Mouse (Mus musculus): ENCODE results near the gene Atp9a. TPM values are rescaled to one million over a fixed set of nuclear protein-coding genes. Genes with fewer than 3 reads are reported as not detected.

Gene Atp9a
- polyA plus RNA-seq, 1 experiment from 2014 or later, result 60.4 TPM

DNA sequence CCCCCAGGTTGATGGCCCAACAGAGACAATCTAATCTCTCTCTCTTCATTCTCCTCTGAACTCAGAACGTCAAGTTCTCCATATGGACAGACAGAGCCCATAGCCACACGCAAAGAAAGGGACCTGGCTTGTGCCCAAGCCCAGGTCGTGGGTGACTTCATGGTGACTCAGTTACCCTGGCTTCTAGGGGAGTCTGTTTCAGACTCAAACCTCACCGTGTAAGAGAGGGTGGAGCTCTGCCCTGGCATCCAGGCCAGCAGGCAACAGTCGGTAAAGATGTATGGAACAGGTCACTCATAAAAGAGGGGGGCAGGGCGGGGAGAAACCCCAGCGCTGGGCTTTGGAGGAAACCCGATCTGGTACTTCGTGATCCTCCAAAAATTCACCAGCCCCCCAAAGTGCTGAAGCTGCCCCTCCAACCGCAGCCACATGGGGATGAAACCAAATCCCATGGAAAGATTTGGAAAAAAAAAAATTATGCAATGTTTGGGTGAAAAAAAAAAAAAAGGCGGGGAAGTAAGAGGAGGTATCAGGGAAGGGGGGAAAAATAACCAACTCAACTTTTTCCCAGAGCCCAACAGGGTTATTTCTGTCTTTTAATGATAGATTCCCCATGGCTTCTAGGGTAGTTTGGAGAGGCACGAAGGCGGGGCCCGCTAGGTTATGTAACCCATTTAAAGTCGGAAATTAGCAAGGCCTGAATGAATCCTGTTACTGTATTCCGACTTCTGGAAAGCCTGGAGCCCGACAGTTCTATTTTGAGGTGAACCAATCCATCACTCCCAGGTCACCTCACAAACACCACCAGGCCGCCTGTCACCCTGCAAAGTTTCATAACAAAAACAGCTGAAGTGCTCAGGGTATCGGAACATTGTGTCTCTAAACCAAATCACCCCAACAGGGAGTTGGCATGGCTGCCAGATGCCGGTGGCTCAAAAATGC, 114.1 kb downstream of the Atp9a start:
- Histone ChIP-seq H3K9me3 (no peaks in the 10 kb centered on the region), H3K27ac (replicated peaks) (no peak overlapping the region), H3K4me3 (no peak overlapping the region), H3K4me2 (replicated peaks) (no peak overlapping the region), H3K4me1 (peaks cover 19% of the 10 kb centered on the region), H3K27me3 (no peaks in the 10 kb centered on the region), H3K36me3 (peaks cover 7% of the 10 kb centered on the region; the same call in 1 of the 2 replicates), H3K9ac (replicated peaks) (no peak overlapping the region)
- whole genome bisulfite sequencing, result 62% methylated on average over 20 of the region's 20 CpGs
- ATAC-seq (replicated peaks), result no peak

DNA sequence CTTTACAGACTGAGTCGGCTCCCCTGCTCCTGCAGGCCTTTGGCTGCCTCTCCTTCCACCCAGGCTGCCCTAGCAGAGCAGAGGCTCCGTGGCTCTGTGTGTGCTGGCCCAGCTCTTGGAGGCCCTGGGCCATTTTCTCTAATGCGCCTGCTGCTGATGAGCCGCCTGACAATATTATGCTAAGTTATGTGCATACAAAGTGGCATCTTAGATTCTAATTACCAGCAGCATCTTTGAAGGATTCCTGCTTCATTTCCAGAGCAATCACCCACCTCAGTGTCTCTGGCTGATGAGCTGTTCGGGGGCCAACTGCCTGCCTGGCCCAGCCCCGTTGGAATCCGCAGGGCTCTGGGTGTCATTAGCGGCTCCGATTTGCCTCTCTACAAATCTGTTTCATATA, 115.8 kb downstream of the Atp9a start:
- ATAC-seq (replicated peaks), result peak; percentile 85
- Histone ChIP-seq H3K9me3 (no peaks in the 10 kb centered on the region), H3K27me3 (no peaks in the 10 kb centered on the region), H3K9ac (replicated peaks) (no peak overlapping the region; the same call in 1 of the 2 replicates), H3K36me3 (no peaks in the 10 kb centered on the region), H3K27ac (replicated peaks) (peak overlapping the region; percentile 82), H3K4me1 (peaks cover 19% of the 10 kb centered on the region), H3K4me3 (no peak overlapping the region), H3K4me2 (replicated peaks) (no peak overlapping the region)
- WGBS, result 19% methylated on average over 9 of the region's 9 CpGs

DNA sequence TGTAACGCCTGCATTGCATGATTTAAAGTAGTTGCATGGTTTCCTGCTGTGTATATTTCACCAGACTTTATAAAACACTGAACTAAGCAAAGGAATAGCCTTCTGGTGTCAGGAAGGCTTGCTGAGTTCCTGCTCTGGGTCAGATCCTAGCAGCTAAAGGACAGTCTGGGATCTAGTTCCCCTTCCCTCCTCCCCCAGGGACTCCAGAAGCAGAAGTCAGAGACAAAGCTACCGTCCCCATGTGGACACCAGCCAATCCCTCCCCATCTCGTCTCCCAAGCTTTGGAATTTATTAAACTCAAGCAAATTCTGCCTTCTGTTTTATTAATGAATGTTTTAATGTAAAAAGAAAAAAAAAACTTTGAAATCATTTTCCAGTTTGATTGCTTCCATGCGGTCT, 117.1 kb downstream of the Atp9a start:
- H3K27me3 ChIP-seq, result no peaks in the 10 kb centered on the region
- H3K9ac ChIP-seq (replicated peaks), result no peak overlapping the region
- H3K4me3 ChIP-seq, result no peak overlapping the region
- peaks cover 19% of the 10 kb centered on the region for H3K4me1 ChIP-seq
- ATAC-seq (replicated peaks), result no peak
- no peak overlapping the region for H3K4me2 ChIP-seq (replicated peaks)
- no peak overlapping the region for H3K27ac ChIP-seq (replicated peaks)
- WGBS, result 78% methylated on average over 4 of the region's 4 CpGs
- H3K36me3 ChIP-seq, result no peaks in the 10 kb centered on the region
- H3K9me3 ChIP-seq, result no peaks in the 10 kb centered on the region

DNA sequence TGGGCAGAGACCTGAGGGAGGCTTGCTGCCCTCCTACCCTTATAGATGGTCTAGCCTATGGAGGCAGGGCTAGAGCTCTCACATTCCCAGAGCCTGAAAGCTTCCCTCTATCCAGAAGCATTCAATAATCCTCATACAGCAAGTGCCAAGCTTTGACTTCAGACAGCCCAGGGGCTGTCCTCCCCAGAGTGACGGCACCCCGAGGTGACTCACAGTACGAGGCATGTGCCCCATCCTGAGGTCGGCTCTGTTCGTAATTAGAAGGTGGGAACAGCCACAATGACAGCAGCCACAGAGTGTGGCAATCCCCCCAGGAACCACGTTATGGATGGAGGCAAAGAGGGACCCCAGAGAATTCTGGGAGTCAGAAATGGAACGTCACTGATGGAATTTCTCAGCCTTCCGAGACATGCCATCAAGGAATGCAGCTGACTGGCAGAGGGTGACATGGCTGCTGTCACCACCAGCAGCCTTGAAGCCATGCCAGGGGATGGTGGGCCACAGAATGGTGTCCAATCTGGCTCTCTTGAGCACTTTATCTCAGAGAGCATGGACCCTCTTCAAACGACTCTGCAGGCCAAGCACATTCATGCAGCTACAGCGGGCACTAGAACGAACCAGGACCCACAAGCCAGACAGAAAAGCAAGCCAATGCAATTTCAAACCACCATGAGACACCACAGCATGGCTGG, 121.0 kb downstream of the Atp9a start:
- Histone ChIP-seq H3K4me3 (no peak overlapping the region), H3K4me2 (replicated peaks) (no peak overlapping the region), H3K27ac (replicated peaks) (no peak overlapping the region), H3K9me3 (no peaks in the 10 kb centered on the region), H3K4me1 (peaks cover 6% of the 10 kb centered on the region), H3K9ac (replicated peaks) (no peak overlapping the region), H3K36me3 (no peaks in the 10 kb centered on the region), H3K27me3 (no peaks in the 10 kb centered on the region)
- no peak for ATAC-seq (replicated peaks)
- 79% methylated on average over 11 of the region's 11 CpGs for WGBS

DNA sequence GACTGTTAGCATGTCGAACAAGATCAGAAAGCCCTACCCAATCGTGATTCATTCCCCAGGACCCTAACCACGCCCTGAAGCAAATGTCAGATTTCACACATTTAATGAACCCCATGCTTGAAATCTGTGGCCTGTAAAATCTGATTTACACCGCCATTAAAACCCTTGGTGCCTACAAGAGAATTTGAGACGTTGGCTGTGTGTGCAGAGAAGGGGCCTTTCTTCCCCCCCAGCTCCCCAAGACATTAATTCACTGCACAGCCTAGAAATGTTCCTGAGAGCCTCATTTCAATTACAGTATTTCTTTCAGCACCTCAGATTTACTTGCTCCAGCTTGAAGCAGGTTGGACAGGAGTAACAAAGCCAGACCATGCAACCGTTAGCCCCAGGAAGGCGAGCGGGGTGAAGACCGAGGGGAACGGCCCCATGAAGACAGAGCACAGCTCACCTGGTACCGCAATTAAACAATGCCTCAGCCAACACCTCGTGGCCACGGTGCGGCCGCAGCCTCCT, 123.9 kb downstream of the Atp9a start:
- WGBS, result 72% methylated on average over 15 of the region's 15 CpGs
- no peak for ATAC-seq (replicated peaks)
- H3K9ac ChIP-seq (replicated peaks), result no peak overlapping the region

DNA sequence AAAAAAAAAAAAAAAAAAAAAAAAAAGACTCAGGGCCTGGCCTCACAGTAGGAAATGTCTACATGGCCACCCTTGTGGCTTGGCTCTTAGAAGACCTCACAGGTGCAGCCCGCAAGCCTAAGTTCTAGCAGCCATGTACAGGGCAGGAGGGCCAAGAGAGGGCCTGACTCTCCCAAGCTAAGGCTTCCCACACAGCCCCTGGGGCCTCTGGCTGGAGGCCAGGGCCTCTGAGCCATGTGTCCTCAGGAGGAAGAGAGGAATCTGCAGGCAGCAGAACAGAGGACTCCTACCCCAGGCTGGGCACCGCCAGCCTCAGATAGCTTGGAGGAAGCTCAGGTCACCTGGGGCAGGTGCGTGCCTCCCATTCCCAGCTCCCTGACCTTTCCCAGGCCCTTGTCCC, 127.0 kb downstream of the Atp9a start:
- H3K4me1 ChIP-seq, result no peaks in the 10 kb centered on the region
- 84% methylated on average over 3 of the region's 3 CpGs for WGBS
- no peak for ATAC-seq (replicated peaks)
- H3K4me3 ChIP-seq, result no peak overlapping the region
- no peaks in the 10 kb centered on the region for H3K9me3 ChIP-seq
- H3K9ac ChIP-seq (replicated peaks), result no peak overlapping the region
- no peaks in the 10 kb centered on the region for H3K36me3 ChIP-seq
- no peak overlapping the region for H3K4me2 ChIP-seq (replicated peaks)
- no peak overlapping the region for H3K27ac ChIP-seq (replicated peaks)
- H3K27me3 ChIP-seq, result no peaks in the 10 kb centered on the region

More for the DNA sequence above, 123.9 kb downstream of the Atp9a start:
- no peaks in the 10 kb centered on the region for H3K4me1 ChIP-seq
- H3K9me3 ChIP-seq, result no peaks in the 10 kb centered on the region
- H3K27me3 ChIP-seq, result no peaks in the 10 kb centered on the region
- H3K36me3 ChIP-seq, result no peaks in the 10 kb centered on the region
- H3K4me2 ChIP-seq (replicated peaks), result no peak overlapping the region
- H3K4me3 ChIP-seq, result no peak overlapping the region
- no peak overlapping the region for H3K27ac ChIP-seq (replicated peaks)

DNA sequence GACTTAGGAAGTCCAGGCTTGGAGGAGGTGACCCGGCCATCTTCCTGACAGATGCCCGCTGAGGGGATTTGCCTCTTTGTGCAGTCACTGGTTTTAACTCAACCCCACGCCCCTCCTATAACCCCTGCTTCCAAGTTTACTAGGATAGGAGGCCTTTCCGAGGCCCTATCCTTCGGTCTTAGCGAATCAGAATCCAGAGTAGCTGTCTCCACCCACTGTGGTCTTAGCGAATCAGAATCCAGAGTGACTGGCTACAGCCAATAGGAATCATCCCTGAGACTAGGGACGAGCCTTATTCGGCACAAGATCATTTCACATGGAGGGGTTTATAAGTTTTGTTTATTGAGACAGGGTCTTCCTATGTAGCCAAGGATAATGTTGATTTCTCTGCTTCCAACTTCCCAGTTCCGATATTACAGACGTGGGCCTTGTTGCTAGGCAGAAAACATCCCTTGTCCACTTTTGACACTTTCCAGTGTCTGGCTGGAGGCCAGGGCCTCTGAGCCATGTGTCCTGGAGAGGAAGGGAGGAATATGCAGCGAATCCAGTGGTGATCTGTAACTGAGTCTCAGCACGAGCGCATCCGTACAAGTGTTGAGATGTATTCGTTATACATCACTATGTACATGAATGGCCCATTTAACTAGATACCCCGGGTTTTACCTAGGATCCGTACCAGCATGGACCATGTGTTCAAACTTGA, 127.9 kb downstream of the Atp9a start:
- no peak overlapping the region for H3K4me3 ChIP-seq
- no peak overlapping the region for H3K27ac ChIP-seq (replicated peaks)
- H3K4me2 ChIP-seq (replicated peaks), result no peak overlapping the region
- H3K4me1 ChIP-seq, result peaks cover 7% of the 10 kb centered on the region; the same call in 1 of the 2 replicates
- no peaks in the 10 kb centered on the region for H3K27me3 ChIP-seq
- ATAC-seq (replicated peaks), result no peak
- H3K36me3 ChIP-seq, result no peaks in the 10 kb centered on the region
- no peak overlapping the region for H3K9ac ChIP-seq (replicated peaks)
- H3K9me3 ChIP-seq, result no peaks in the 10 kb centered on the region
- WGBS, result 75% methylated on average over 18 of the region's 18 CpGs

DNA sequence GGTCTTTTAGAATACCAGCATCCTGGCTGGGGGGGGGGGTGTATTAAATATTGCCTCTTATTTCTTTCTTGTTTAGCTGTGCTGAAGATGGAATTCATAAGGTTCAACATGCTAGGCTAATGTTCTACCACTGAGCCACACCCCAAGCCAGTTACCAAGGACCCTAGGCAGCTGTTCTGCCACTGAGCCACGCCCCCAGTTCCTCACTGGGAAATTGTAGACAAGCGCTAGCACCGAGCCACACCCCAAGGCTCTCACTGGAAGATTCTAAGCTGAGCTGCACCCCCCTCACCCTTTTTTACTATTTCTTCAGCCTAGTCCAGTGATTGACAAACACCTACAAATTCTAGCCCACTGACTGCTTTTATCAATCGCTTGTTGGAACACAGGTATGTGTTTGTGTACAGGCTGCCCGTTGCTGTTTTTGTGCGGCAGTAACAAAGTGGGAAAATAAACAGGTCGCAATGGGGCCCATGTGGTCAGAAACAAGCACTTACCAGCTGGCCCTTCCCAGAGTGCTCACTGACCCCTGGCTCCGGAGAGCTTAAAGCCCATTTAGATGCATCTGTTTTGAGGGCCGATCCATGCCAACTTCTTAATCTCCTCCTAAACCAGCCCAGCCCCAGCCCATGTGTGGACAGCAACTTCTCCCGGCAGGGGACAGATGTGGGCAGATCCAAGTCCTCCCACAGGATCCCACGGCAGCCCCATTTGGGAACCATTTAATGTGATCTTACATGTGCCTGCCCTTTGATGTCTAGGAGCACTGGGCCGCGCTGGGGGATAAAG, 128.9 kb downstream of the Atp9a start:
- no peak for ATAC-seq (replicated peaks)
- 59% methylated on average over 13 of the region's 13 CpGs for WGBS

DNA sequence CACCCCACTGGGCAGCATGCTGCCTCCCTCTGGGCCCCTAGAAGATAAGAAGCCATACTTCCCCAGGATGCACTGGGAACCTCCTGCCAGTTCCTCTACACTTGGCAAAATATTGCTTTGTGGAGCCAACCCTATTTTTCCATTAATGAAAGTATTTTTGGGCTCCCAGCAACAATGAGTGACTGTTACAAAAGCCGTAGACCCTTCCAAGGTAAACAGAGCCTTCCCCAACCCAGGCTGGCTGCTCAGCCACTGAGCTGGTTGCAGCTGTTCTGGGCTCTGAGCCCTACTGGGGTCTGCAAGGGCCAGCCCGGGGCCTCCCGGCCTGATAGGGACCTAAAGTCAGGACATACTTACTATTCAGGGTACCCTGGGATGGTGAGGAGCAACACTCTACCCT, 131.3 kb downstream of the Atp9a start:
- H3K27ac ChIP-seq (replicated peaks), result no peak overlapping the region
- ATAC-seq (replicated peaks), result no peak
- H3K9ac ChIP-seq (replicated peaks), result no peak overlapping the region
- H3K9me3 ChIP-seq, result no peaks in the 10 kb centered on the region
- H3K4me2 ChIP-seq (replicated peaks), result no peak overlapping the region
- H3K4me1 ChIP-seq, result peaks cover 7% of the 10 kb centered on the region; the same call in 1 of the 2 replicates
- 86% methylated on average over 3 of the region's 3 CpGs for WGBS
- no peak overlapping the region for H3K4me3 ChIP-seq
- H3K27me3 ChIP-seq, result no peaks in the 10 kb centered on the region
- H3K36me3 ChIP-seq, result no peaks in the 10 kb centered on the region

More for the DNA sequence above, 128.9 kb downstream of the Atp9a start:
- H3K36me3 ChIP-seq, result no peaks in the 10 kb centered on the region
- H3K4me1 ChIP-seq, result peaks cover 7% of the 10 kb centered on the region; the same call in 1 of the 2 replicates
- H3K9me3 ChIP-seq, result no peaks in the 10 kb centered on the region
- no peak overlapping the region for H3K4me2 ChIP-seq (replicated peaks)
- H3K4me3 ChIP-seq, result no peak overlapping the region
- H3K27ac ChIP-seq (replicated peaks), result no peak overlapping the region
- H3K27me3 ChIP-seq, result no peaks in the 10 kb centered on the region
- H3K9ac ChIP-seq (replicated peaks), result no peak overlapping the region

DNA sequence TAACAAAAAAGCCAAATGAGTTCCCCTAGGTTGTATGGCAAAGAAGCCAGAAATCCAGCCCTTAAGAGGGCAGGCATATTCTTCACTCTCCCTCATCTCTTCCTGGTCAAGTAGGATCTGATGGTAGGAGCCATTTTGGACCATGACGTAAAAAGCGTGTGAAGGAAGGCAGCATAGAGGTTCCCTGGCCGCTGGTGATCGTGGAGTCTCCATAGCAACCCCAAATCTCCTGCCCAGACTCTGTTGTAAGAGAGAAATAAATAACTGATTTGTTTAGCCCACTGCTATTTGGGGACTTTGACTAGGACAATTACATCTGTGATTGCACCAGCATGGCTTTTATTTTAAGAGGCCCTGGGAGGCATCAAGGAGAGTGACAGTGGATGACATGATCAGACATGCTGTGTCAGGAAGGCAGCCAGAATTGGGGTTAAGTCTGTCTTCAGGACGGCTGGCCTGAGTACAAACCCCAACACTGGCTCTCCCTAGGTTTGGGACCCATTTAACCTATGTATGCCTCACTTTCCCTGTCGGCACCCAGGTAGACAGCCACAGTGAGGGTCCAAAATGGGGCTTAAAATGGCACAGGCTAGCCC, 132.5 kb downstream of the Atp9a start:
- no peak for ATAC-seq (replicated peaks)
- H3K27ac ChIP-seq (replicated peaks), result no peak overlapping the region
- no peaks in the 10 kb centered on the region for H3K36me3 ChIP-seq
- H3K27me3 ChIP-seq, result no peaks in the 10 kb centered on the region
- H3K9ac ChIP-seq (replicated peaks), result no peak overlapping the region
- no peak overlapping the region for H3K4me2 ChIP-seq (replicated peaks)
- no peak overlapping the region for H3K4me3 ChIP-seq
- H3K4me1 ChIP-seq, result peaks cover 7% of the 10 kb centered on the region; the same call in 1 of the 2 replicates
- WGBS, result 36% methylated on average over 6 of the region's 6 CpGs
- H3K9me3 ChIP-seq, result no peaks in the 10 kb centered on the region

DNA sequence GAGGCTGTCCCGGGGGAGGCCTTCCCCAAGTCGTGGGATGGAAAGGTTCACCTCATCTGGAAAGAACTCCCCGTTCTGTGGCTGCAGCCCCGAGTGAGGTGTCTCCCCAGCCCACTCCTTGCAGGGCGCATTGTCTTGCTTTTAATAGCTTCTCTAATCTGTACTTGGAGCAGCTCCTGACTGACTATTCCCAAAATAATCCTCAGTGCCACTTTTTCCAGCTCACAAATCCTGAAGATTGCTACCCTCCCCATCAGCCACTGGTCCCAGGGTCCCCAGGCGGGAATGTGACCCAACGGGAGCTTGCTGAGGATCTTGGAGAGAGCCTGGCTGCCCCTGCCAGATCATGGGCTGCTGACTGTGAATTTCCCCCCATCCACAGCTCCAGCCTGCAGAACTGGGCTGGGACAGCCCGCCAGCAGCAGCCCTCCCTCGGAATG, 134.1 kb downstream of the Atp9a start:
- Histone ChIP-seq H3K27ac (replicated peaks) (no peak overlapping the region), H3K4me1 (peaks cover 7% of the 10 kb centered on the region; the same call in 1 of the 2 replicates), H3K36me3 (no peaks in the 10 kb centered on the region), H3K4me3 (no peak overlapping the region), H3K4me2 (replicated peaks) (no peak overlapping the region), H3K9me3 (no peaks in the 10 kb centered on the region), H3K9ac (replicated peaks) (no peak overlapping the region), H3K27me3 (peaks cover 6% of the 10 kb centered on the region; the same call in 1 of the 2 replicates)
- ATAC-seq (replicated peaks), result no peak
- WGBS, result 65% methylated on average over 9 of the region's 9 CpGs
